Mouse (Mus musculus) MEL (cell line): Measurements from ENCODE around the gene Olfr221.

ENCODE experiments used
- CTCF ChIP-seq, 3 experiments: IDR thresholded peaks in 2 of 3; conservative IDR thresholded peaks in 1 of 3; 2 replicates each; pipeline ENCODE4 v1.5.1; 2011 to 2012; ENCODE audit warnings: low read length in 3 of 3, low read depth in 2 of 3, mild to moderate bottlenecking in 2 of 3, improper control_type of control experiment in 1 of 3, inconsistent platforms in 1 of 3, mixed read lengths in 1 of 3, moderate library complexity in 1 of 3; ENCODE audit not compliant: control insufficient read depth in 1 of 3, insufficient read depth in 1 of 3, poor library complexity in 1 of 3, severe bottlenecking in 1 of 3
- GATA1 ChIP-seq: IDR thresholded peaks from 2 replicates; pipeline ENCODE4 v1.6.1; 2011; ENCODE audit warnings: low read depth, low read length, improper control_type of control experiment
- POLR2A ChIP-seq, 2 experiments: IDR thresholded peaks; 2 replicates each; pipeline ENCODE4 v1.6.1; 2011 to 2012; ENCODE audit warnings: low read length in 2 of 2, mild to moderate bottlenecking in 2 of 2, control low read depth in 1 of 2, improper control_type of control experiment in 1 of 2, low read depth in 1 of 2, moderate library complexity in 1 of 2; ENCODE audit not compliant: control insufficient read depth in 1 of 2, insufficient read depth in 1 of 2, poor library complexity in 1 of 2
- POLR2AphosphoS2 ChIP-seq: IDR thresholded peaks from 2 replicates; pipeline ENCODE4 v1.6.1; 2011; ENCODE audit warnings: low read length, improper control_type of control experiment
- RCOR1 ChIP-seq: IDR thresholded peaks from 2 replicates; pipeline ENCODE4 v1.6.1; 2012; ENCODE audit warnings: low read depth, mild to moderate bottlenecking, inconsistent platforms, low read length, improper control_type of control experiment
- TBP ChIP-seq: IDR thresholded peaks from 2 replicates; pipeline ENCODE4 v1.8.0; 2011; ENCODE audit warnings: low read depth, low read length, improper control_type of control experiment

GRCm38 (mm10) chr14:52009841-52010240 is 32.4 kb downstream of the Olfr221 start:
- TF ChIP-seq CTCF (IDR thresholded peaks at IDR 0.05 in 2 of 3, conservative IDR thresholded peaks at IDR 0.05 in 1 of 3; ENCODE audit: control insufficient read depth in 1 of 3, insufficient read depth in 1 of 3, low read depth in 2 of 3, low read length in 3 of 3, poor library complexity in 1 of 3, severe bottlenecking in 1 of 3): no peak
- no peak for TF ChIP-seq POLR2AphosphoS2
- TF ChIP-seq GATA1: no peak
- no peak for TF ChIP-seq POLR2A (IDR thresholded peaks at IDR 0.05; ENCODE audit: control insufficient read depth in 1 of 2, insufficient read depth in 1 of 2, low read depth in 1 of 2, low read length in 2 of 2, poor library complexity in 1 of 2)
- no peak for TF ChIP-seq RCOR1
- no peak for TF ChIP-seq TBP
